Mouse (Mus musculus) neural tube, embryonic 14.5 days (tissue): ENCODE data around the gene Strap. TPM values are rescaled to one million over a fixed set of nuclear protein-coding genes. Genes with fewer than 3 reads are reported as not detected.

Experiments used
- ATAC-seq: fragments of 200-750 bp; cut with Nextera tagmentation; 2 replicates; pipeline ENCODE4 v1.8.0; 2017; ENCODE audit warnings: low read depth, mild to moderate bottlenecking, moderate TSS enrichment, moderate library complexity
- H3K27ac ChIP-seq: fragments of 300-500 bp; sonication (generic); 2 replicates; pipeline ENCODE4 v1.5.1; 2014; ENCODE audit warnings: low read depth, mild to moderate bottlenecking, control low read depth, low read length, moderate library complexity, mixed read lengths
- H3K27me3 ChIP-seq: fragments of 300-500 bp; sonication (generic); 2 replicates; pipeline ENCODE4 v1.6.1; 2014; ENCODE audit warnings: low read length; ENCODE audit not compliant: control insufficient read depth, insufficient read depth
- H3K36me3 ChIP-seq: fragments of 300-500 bp; sonication (generic); 2 replicates; pipeline ENCODE4 v1.6.1; 2014; ENCODE audit warnings: low read length, mixed read lengths; ENCODE audit not compliant: control insufficient read depth, insufficient read depth
- H3K4me1 ChIP-seq: fragments of 300-500 bp; sonication (generic); 2 replicates; pipeline ENCODE4 v1.6.1; 2014; ENCODE audit warnings: low read length; ENCODE audit not compliant: control insufficient read depth, insufficient read depth
- H3K4me2 ChIP-seq: fragments of 300-500 bp; sonication (generic); 2 replicates; pipeline ENCODE4 v1.6.1; 2014; ENCODE audit warnings: mild to moderate bottlenecking, low read depth, low read length, control low read depth
- H3K4me3 ChIP-seq: fragments of 300-500 bp; sonication (generic); 2 replicates; pipeline ENCODE4 v1.5.1; 2014; ENCODE audit warnings: low read depth, low read length, control low read depth, mixed read lengths
- H3K9ac ChIP-seq: fragments of 300-500 bp; sonication (generic); replicated peaks from 2 replicates; pipeline ENCODE4 v1.6.1; 2014; ENCODE audit warnings: low read depth, mild to moderate bottlenecking, control low read depth, low read length, mixed read lengths
- H3K9me3 ChIP-seq: fragments of 300-500 bp; sonication (generic); 2 replicates; pipeline ENCODE4 v1.6.1; 2016; ENCODE audit warnings: low read length; ENCODE audit not compliant: control insufficient read depth
- WGBS: fragments of 180-500 bp; shearing (Covaris S2); extraction: QIAGEN DNeasy Blood & Tissue Kit; methylation state at CpG from one replicate; pipeline ENCODE4 v1.1.7; 2014; 5-methylcytosine and 5-hydroxymethylcytosine counted together
- polyA plus RNA-seq: library from polyadenylated mRNA; unstranded; fragments of >200 nt; fragmentation: Nextera tagmentation; extraction: Ambion mirVana; gene quantifications from 2 replicates; pipeline ENCODE4 v1.2.1, GENCODE M21; 2014

Strap gene
- polyA plus RNA-seq: 172 and 190 TPM in 2 replicates

DNA sequence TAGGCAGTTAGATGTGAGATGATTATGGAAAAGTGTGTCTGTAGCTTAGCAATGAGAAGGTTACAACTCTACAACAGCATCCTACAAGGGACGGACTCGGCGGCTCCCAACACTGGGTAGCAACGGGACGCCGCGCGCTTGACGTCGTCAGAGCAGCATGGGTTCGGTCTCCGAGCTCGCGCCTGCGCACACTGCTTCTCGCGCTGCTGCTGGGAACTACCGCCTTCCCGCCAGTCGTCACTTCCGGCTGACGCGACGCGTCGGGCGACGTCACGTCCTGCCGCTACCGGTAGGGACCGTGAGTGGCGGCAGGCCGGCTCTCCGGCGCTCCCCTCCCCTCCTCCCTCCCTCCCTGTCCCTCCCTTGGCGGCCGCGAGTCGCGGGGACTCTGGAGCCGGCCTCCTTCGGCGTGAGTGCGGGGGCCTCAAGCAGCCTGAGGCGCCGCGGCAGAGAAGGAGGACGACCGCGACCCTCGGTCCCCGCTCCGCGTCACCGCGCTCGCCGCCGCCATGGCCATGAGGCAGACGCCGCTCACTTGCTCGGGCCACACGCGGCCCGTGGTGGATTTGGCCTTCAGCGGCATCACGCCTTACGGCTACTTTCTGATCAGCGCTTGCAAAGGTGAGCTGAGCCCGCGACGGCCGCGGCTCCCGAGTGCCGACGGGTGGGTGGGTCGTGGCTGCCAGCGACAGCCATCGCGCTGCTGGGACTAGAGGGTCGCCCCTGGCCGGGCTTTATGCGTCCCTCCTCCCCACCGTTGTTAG, at the start of gene Strap:
Gene Strap (plus strand): TSS at position 233 of the 764 bp plus-strand sequence.
- peak within 1 kb of the TSS; percentile 94 for H3K9ac ChIP-seq
- H3K4me1 ChIP-seq: peaks cover 14% of the 10 kb centered on the region
- ATAC-seq: peak; percentile 98
- no peaks in the 10 kb centered on the region for H3K9me3 ChIP-seq
- H3K27ac ChIP-seq: peak within 1 kb of the TSS; percentile 86
- H3K27me3 ChIP-seq: no peaks in the 10 kb centered on the region
- WGBS: under 1% methylated on average over 67 of the region's 86 CpGs
- H3K4me2 ChIP-seq: peak within 1 kb of the TSS; percentile 93
- H3K4me3 ChIP-seq: peak within 1 kb of the TSS; percentile 85
- H3K36me3 ChIP-seq: peaks cover 3% of the 10 kb centered on the region; the same call in 1 of the 2 replicates

DNA sequence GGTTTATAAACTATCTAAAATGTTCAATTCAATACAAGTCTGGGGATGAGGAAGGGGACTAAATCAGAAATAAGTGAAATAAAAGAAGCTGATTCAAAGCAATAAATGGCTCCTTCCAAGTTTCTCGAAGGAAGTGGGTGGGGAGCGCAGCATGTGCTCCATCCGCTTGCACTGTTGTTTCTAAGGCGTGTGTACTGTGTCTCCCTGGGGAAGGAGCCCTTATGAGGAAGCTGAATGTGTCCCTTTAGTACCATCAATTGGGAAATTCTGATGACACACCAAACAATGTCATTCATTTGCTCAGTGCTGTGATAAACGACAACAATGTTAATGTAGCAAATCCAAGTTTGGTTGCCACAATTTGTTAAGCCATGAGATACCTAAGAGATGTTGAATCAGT, 47.2 kb upstream of the Strap start:
- H3K4me2 ChIP-seq: no peak overlapping the region
- H3K4me3 ChIP-seq: no peak overlapping the region
- H3K9ac ChIP-seq: no peak overlapping the region
- H3K9me3 ChIP-seq: no peaks in the 10 kb centered on the region
- H3K27me3 ChIP-seq: no peaks in the 10 kb centered on the region
- no peaks in the 10 kb centered on the region for H3K4me1 ChIP-seq
- no peak for ATAC-seq
- H3K27ac ChIP-seq: no peak overlapping the region
- WGBS: 85% methylated on average over 5 of the region's 5 CpGs
- H3K36me3 ChIP-seq: no peaks in the 10 kb centered on the region

DNA sequence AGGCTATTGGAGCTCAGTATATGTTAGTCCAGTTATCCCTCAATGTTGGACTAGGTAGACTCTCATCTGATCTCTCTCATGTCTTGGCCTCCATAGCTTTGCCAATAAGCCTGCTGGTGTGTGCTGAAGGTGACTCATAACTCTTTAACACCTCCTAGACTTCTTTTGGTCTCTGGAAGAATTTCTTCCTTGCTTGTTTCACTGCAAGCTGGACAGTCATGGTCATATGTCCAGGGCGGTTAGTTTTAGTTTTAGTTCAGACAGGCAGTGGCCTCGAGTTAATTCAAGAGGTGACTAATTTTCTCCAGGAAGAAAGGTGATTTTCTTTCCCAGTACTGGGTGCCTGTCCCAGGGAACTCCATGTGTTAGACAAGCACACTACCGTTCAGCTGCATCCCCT, 46.8 kb upstream of the Strap start:
- Histone ChIP-seq H3K4me3 (no peak overlapping the region), H3K9ac (no peak overlapping the region), H3K27ac (no peak overlapping the region), H3K4me1 (no peaks in the 10 kb centered on the region), H3K9me3 (no peaks in the 10 kb centered on the region), H3K4me2 (no peak overlapping the region), H3K36me3 (no peaks in the 10 kb centered on the region), H3K27me3 (no peaks in the 10 kb centered on the region)
- ATAC-seq: no peak
- 93% methylated on average over 3 of the region's 3 CpGs for WGBS

DNA sequence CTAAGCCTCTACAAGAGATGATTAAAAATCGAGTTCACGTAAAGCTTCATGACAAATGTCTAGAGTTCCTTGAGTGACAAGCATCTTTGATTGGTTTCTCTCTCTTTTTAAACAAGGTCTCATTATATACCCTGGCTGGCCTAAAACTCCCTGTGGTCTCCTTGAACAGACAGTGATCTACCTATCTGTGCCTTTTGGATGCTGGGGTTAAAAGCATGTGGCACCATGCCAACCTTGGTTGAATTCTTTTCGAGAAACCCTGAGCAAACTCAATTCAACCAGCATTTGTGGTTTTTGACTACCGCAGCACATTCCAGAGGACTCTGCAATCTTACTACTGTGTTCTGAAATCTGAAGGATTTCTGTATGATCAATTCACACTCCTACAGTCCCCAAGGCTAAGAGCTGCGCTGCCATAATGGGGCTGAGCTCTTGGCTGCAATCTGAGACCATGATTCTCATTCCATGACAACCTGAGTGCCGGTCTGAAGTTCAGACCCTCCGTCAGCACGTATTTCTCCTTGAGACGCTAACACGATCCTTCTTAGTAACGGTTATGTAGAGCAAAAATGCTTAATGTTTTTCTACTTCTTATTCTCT, 46.3 kb upstream of the Strap start:
- no peaks in the 10 kb centered on the region for H3K9me3 ChIP-seq
- ATAC-seq: no peak; the same call in 1 of the 2 replicates
- H3K27ac ChIP-seq: no peak overlapping the region
- 77% methylated on average over 11 of the region's 11 CpGs for WGBS
- H3K4me2 ChIP-seq: no peak overlapping the region
- no peaks in the 10 kb centered on the region for H3K4me1 ChIP-seq
- no peak overlapping the region for H3K4me3 ChIP-seq
- H3K36me3 ChIP-seq: no peaks in the 10 kb centered on the region
- no peak overlapping the region for H3K9ac ChIP-seq
- H3K27me3 ChIP-seq: no peaks in the 10 kb centered on the region

DNA sequence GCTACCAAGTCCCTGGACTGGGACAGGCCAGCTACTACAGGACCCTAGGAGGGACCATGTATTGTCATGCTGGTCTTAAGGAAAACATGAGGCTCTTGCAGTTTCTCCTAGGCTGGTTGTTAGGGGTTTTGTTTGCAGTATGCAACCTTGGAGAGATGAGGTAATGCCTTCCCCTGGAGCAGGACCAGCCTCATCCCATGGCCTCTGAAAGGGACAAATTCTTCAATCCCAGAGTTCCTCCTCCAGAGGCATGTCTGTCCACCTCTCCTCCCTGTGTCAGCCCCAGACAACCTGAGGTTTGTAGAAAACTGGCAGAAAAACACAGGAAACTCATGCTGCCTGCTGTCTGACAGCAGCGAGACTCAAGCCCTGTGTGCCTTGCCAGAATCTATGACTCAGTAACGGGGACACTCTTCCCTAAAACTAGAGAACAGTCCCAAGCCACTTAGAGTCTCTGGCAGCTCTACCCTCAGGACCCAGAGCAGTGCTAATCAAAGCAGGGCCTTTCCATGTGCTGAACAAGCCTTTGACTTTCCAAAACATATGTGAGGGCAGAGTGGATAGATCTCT, 44.2 kb upstream of the Strap start:
- 82% methylated on average over 2 of the region's 2 CpGs for WGBS
- H3K36me3 ChIP-seq: no peaks in the 10 kb centered on the region
- ATAC-seq: no peak

DNA sequence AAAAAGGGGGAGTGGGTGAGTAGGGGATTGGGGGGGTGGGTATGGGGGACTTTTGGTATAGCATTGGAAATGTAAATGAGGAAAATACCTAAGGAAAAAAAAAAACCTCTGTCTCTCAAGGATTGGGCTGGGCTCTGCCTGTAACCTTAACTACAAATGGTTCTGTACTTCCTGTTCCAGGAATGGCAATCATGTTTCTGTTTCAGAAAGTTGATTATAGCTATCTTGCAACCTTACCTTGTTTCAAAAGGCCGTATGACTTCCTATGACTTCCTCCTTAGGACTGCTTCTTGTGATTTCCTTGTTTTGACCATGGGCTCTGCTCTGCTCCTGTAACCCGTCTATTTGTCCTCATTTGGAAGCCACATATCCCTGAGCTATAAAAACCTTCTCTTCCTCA, 40.6 kb upstream of the Strap start:
- WGBS: 82% methylated on average over 2 of the region's 2 CpGs
- H3K36me3 ChIP-seq: no peaks in the 10 kb centered on the region
- ATAC-seq: no peak
- no peaks in the 10 kb centered on the region for H3K4me1 ChIP-seq
- H3K27me3 ChIP-seq: no peaks in the 10 kb centered on the region
- no peak overlapping the region for H3K27ac ChIP-seq
- no peak overlapping the region for H3K4me3 ChIP-seq
- no peak overlapping the region for H3K4me2 ChIP-seq
- H3K9me3 ChIP-seq: no peaks in the 10 kb centered on the region
- no peak overlapping the region for H3K9ac ChIP-seq

More for the DNA sequence above, 44.2 kb upstream of the Strap start:
- Histone ChIP-seq H3K9me3 (no peaks in the 10 kb centered on the region), H3K27me3 (no peaks in the 10 kb centered on the region), H3K4me1 (no peaks in the 10 kb centered on the region), H3K27ac (no peak overlapping the region), H3K4me2 (no peak overlapping the region), H3K4me3 (no peak overlapping the region), H3K9ac (no peak overlapping the region)

DNA sequence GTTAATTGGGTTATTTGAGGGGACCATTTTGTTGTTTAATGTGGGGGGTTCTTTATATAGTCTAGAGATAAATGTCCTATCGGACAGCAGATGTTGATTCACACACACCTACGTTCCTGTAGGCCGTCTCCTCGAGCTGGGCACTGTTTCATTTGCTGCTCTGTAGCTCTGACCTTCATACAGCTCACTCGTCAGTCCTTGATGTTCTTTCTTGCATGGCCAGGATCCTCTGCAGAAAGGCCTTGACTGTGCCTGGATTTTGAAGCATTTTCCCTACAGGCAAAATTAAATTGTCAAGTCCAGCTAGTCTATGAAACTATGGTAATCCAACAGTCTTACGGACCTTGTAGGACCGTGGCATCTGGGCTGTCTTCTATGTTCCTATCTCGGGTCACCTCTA, 39.8 kb upstream of the Strap start:
- Histone ChIP-seq H3K4me2 (no peak overlapping the region), H3K9ac (no peak overlapping the region), H3K4me3 (no peak overlapping the region), H3K9me3 (no peaks in the 10 kb centered on the region), H3K36me3 (no peaks in the 10 kb centered on the region), H3K27ac (no peak overlapping the region), H3K27me3 (no peaks in the 10 kb centered on the region), H3K4me1 (no peaks in the 10 kb centered on the region)
- WGBS: 93% methylated on average over 8 of the region's 8 CpGs
- ATAC-seq: no peak

DNA sequence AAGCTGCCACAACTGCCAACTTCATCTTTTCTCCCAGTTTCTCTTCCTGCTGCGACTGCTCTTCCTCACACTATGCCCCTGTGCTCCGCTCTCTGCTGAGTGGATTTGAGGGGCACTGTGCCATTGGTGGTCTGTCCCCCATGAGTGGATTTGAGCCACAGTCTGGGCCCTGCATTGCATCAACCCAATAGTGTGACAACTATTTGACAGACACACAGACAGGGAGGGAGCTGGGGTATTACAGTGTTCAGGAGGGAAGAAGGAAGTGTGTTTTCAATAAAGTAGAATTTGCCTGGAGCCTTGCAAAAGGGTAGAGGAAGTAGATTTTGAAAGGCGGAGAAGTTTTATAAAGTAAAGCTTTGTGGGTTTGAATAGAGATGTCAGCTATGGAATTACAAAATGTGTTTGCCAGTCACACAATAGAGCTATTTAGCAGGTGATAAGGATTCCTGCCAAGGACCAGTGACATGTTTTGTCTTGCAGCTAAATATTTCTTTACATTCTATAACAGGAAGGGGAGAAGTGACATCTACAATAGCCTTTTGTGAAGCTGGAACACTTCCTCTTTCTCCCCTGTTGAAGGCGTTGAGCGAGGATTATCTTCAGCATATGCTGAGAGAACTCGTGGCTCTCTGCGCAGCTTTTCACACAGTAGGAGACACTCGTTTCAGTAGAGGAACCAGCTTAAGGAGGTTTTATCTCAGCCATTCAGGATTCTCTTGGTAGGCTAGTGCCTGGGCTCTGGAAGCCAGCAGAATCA, 38.3 kb upstream of the Strap start:
- Histone ChIP-seq H3K4me2 (no peak overlapping the region), H3K4me1 (no peaks in the 10 kb centered on the region), H3K27me3 (no peaks in the 10 kb centered on the region), H3K27ac (no peak overlapping the region), H3K9ac (no peak overlapping the region), H3K9me3 (no peaks in the 10 kb centered on the region), H3K36me3 (no peaks in the 10 kb centered on the region), H3K4me3 (no peak overlapping the region)
- 84% methylated on average over 8 of the region's 8 CpGs for WGBS
- no peak for ATAC-seq
